Mouse (Mus musculus) embryonic facial prominence, embryonic 10.5 days (tissue): ENCODE results near the gene Psenen. TPM values are rescaled to one million over a fixed set of nuclear protein-coding genes. Genes with fewer than 3 reads are reported as not detected.

Experiments
- DNase-seq: peaks from one replicate; pipeline ENCODE4 v3.0.0-alpha.2; 2017; ENCODE audit warnings: low spot score
- H3K27ac ChIP-seq: fragments of 300-500 bp; sonication (generic); replicated peaks from 2 replicates; pipeline ENCODE4 v1.5.1; 2016; ENCODE audit warnings: mild to moderate bottlenecking
- H3K27me3 ChIP-seq: fragments of 300-500 bp; sonication (generic); replicated peaks from 2 replicates; pipeline ENCODE4 v1.6.1; 2016; ENCODE audit warnings: low read depth, mild to moderate bottlenecking; ENCODE audit not compliant: poor library complexity, severe bottlenecking
- H3K36me3 ChIP-seq: fragments of 300-500 bp; sonication (generic); replicated peaks from 2 replicates; pipeline ENCODE4 v1.6.1; 2016; ENCODE audit warnings: mild to moderate bottlenecking, moderate library complexity
- H3K4me1 ChIP-seq: fragments of 300-500 bp; sonication (generic); 2 replicates; pipeline ENCODE4 v1.6.1; 2016
- H3K4me3 ChIP-seq: fragments of 300-500 bp; sonication (generic); 2 replicates; pipeline ENCODE4 v1.5.1; 2016; ENCODE audit warnings: mild to moderate bottlenecking, moderate library complexity
- H3K9me3 ChIP-seq: fragments of 300-500 bp; sonication (generic); 2 replicates; pipeline ENCODE4 v1.6.1; 2016; ENCODE audit warnings: mild to moderate bottlenecking
- WGBS: fragments of 180-500 bp; shearing (Covaris S2); methylation state at CpG from one replicate; pipeline ENCODE4 v1.1.7; 2016; 5-methylcytosine and 5-hydroxymethylcytosine counted together
- microRNA-seq: library from miRNA; unstranded; fragments of <30 nt; microRNA quantifications from one replicate; pipeline ENCODE4, GENCODE M21; 2017
- polyA plus RNA-seq: library from polyadenylated mRNA; unstranded; fragments of >200 nt; fragmentation: Nextera tagmentation; extraction: Ambion mirVana; gene quantifications from 2 replicates; pipeline ENCODE4 v1.2.1, GENCODE M21; 2016

The Psenen gene
- polyA plus RNA-seq, 1 experiment from 2014 or later = 118 TPM

DNA sequence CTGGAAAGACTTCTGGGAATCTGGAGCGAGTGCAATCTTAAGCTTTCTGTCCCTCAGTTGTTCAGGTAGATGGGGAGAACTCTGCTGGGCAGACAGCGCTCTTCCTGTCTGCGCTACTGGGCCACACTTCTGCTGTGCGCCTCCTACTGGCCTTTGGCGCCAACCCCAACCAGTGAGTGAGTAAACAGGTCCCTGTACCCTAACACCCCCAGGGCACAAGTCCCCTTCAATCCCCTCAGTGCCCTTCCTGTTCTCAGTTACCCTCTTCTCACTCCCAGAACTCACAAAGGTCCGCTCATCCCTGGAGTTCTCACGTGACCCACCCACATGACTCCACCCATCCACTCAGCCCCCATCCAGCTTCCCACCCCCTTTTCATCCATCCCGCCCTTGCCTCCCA, 45.1 kb downstream of the Psenen start:
- peaks cover 16% of the 10 kb centered on the region for H3K27me3 ChIP-seq

GRCm38 (mm10) chr7:30515003-30515760, 48.2 kb downstream of the Psenen start:
- peaks cover 8% of the 10 kb centered on the region; the same call in 1 of the 2 replicates for H3K27me3 ChIP-seq
- 56% methylated on average over 24 of the region's 24 CpGs for WGBS
- no peak overlapping the region for H3K4me3 ChIP-seq
- no peaks in the 10 kb centered on the region for H3K36me3 ChIP-seq
- H3K27ac ChIP-seq = no peak overlapping the region
- H3K9me3 ChIP-seq = no peaks in the 10 kb centered on the region
- H3K4me1 ChIP-seq = peaks cover 4% of the 10 kb centered on the region; the same call in 1 of the 2 replicates
- no peak for DNase-seq

More for the DNA sequence above, 45.1 kb downstream of the Psenen start:
- DNase-seq = no peak
- Histone ChIP-seq H3K4me1 (peaks cover 10% of the 10 kb centered on the region), H3K4me3 (peak overlapping the region; percentile 25), H3K9me3 (no peaks in the 10 kb centered on the region; the same call in 1 of the 2 replicates), H3K27ac (no peak overlapping the region), H3K36me3 (peaks cover 9% of the 10 kb centered on the region)
- 39% methylated on average over 8 of the region's 8 CpGs for WGBS

Small RNA genes within 50 kb of the gene (microRNA-seq; reads per million reads assigned to microRNA genes)
- gene Gm38670 (1.2 reads per million), gene Mir3569 (0.91 reads per million)

Other genes starting within 250 kb of the Psenen start
- 51.1 and 65.6 TPM in 2 replicates for gene Syne4, start 248.8 kb downstream of the Psenen start, polyA plus RNA-seq
- gene E130208F15Rik, start 241.9 kb downstream of the Psenen start, polyA plus RNA-seq = 2.1 TPM in 2 replicates
- gene Sdhaf1, start 239.7 kb downstream of the Psenen start, polyA plus RNA-seq = 17.5 and 17.8 TPM in 2 replicates
- gene Lrfn3, start 200.9 kb downstream of the Psenen start, polyA plus RNA-seq = 5.0 and 5.4 TPM in 2 replicates
- 11.8 and 15.4 TPM in 2 replicates for gene Tyrobp, start 149.9 kb downstream of the Psenen start, polyA plus RNA-seq
- gene Hcst, start 143.8 kb downstream of the Psenen start, polyA plus RNA-seq = not detected in 2 replicates
- gene Nfkbid, start 141.9 kb downstream of the Psenen start, polyA plus RNA-seq = 1.1 and 1.8 TPM in 2 replicates
- gene Aplp1, start 118.1 kb downstream of the Psenen start, polyA plus RNA-seq = 28.6 and 32.3 TPM in 2 replicates
- gene Kirrel2, start 105.9 kb downstream of the Psenen start, polyA plus RNA-seq = 1.3 and 2.2 TPM in 2 replicates
- 0.15 and 0.63 TPM in 2 replicates for gene Nphs1, start 105.3 kb downstream of the Psenen start, polyA plus RNA-seq
- gene Prodh2, start 70.0 kb downstream of the Psenen start, polyA plus RNA-seq = 0.28 TPM in 1 of 2 replicates, not detected in the other
- gene Arhgap33, start 28.6 kb downstream of the Psenen start, polyA plus RNA-seq = 24.8 and 25.2 TPM in 2 replicates
- gene Hspb6, start 11.4 kb downstream of the Psenen start, polyA plus RNA-seq = 4.1 and 5.6 TPM in 2 replicates
- gene Proser3, start 11.3 kb downstream of the Psenen start, polyA plus RNA-seq = 17.7 TPM in 2 replicates
- 42.5 and 45.2 TPM in 2 replicates for gene Lin37, start 3.8 kb downstream of the Psenen start, polyA plus RNA-seq
- 91.5 and 94.9 TPM in 2 replicates for gene U2af1l4, start 326 bp downstream of the Psenen start, polyA plus RNA-seq
- 14.2 and 15.3 TPM in 2 replicates for gene Gm49396, start 283 bp downstream of the Psenen start, polyA plus RNA-seq
- gene Igflr1, start 1.8 kb upstream of the Psenen start, polyA plus RNA-seq = 2.8 and 4.6 TPM in 2 replicates
- gene Kmt2b, start 25.1 kb upstream of the Psenen start, polyA plus RNA-seq = 8.9 and 10.2 TPM in 2 replicates
- 0.41 TPM in 1 of 2 replicates, not detected in the other for gene Zbtb32, start 35.3 kb upstream of the Psenen start, polyA plus RNA-seq
- 0.54 and 1.0 TPM in 2 replicates for gene Upk1a, start 49.2 kb upstream of the Psenen start, polyA plus RNA-seq
- 776 and 799 TPM in 2 replicates for gene Cox6b1, start 62.5 kb upstream of the Psenen start, polyA plus RNA-seq
- gene Etv2, start 72.2 kb upstream of the Psenen start, polyA plus RNA-seq = 0.47 and 0.87 TPM in 2 replicates
- 134 and 139 TPM in 2 replicates for gene Rbm42, start 86.7 kb upstream of the Psenen start, polyA plus RNA-seq
- gene Haus5, start 101.4 kb upstream of the Psenen start, polyA plus RNA-seq = 79.6 and 80.3 TPM in 2 replicates
- gene Pmis2, start 108.0 kb upstream of the Psenen start, polyA plus RNA-seq = not detected in 2 replicates
- not detected in 2 replicates for gene 2200002J24Rik, start 135.3 kb upstream of the Psenen start, polyA plus RNA-seq
- gene Atp4a, start 148.6 kb upstream of the Psenen start, polyA plus RNA-seq = 0.53 and 0.77 TPM in 2 replicates
- gene Tmem147, start 165.9 kb upstream of the Psenen start, polyA plus RNA-seq = 147 and 151 TPM in 2 replicates
- gene Gapdhs, start 180.1 kb upstream of the Psenen start, polyA plus RNA-seq = 0.36 and 0.59 TPM in 2 replicates
- gene Sbsn, start 187.8 kb upstream of the Psenen start, polyA plus RNA-seq = 0.68 and 1.0 TPM in 2 replicates
- not detected in 2 replicates for gene Dmkn, start 200.1 kb upstream of the Psenen start, polyA plus RNA-seq
- not detected in 2 replicates for gene Krtdap, start 224.3 kb upstream of the Psenen start, polyA plus RNA-seq